Comparison of ENCODE assay signal across 9 mouse cellular contexts in genomic region chr13:23498653-23499052, GRCm38 (mm10). TPM values are rescaled to one million over a fixed set of nuclear protein-coding genes. Genes with fewer than 3 reads are reported as not detected.
DNase-seq lines count a peak whose midpoint lies in the region; ATAC-seq and TF ChIP-seq lines count a peak whose summit lies in the region.
"Had no signal": no experiment of that assay in that cellular context is flagged by ENCODE, and none has a peak within 500 bp of the region (broad histone marks: within the 10 kb centered on the region; RNA-seq: fewer than 3 reads in every experiment).

No protein-coding gene starts in this region.

- no peak for ATAC-seq in megakaryocyte, adult 5-6 weeks (ENCODE audit: poor library complexity, severe bottlenecking)
- ATAC-seq in forebrain, embryonic 12.5 days (ENCODE audit: low FRiP score): no peak
- no peak for ATAC-seq in liver, embryonic 12.5 days
- no peak for ATAC-seq in stomach, postnatal 0 days (ENCODE audit: low FRiP score, low TSS enrichment)
- no peak for ATAC-seq in CD4-positive, CD25-positive, alpha-beta regulatory T cell, adult 4 months

- TF ChIP-seq EP300 in stomach, postnatal 0 days (optimal IDR thresholded peaks at IDR 0.05): no peak

- no peak overlapping the region for H3K27ac ChIP-seq in forebrain, embryonic 12.5 days
- H3K27ac ChIP-seq in liver, embryonic 12.5 days: peak overlapping the region; percentile 12; the same call in 1 of the 2 replicates
- H3K27ac ChIP-seq in stomach, postnatal 0 days (replicated peaks): no peak overlapping the region

- no peak for DNase-seq in stomach, postnatal 0 days (ENCODE audit: low spot score)
- no peak for DNase-seq in layer of hippocampus, adult 8-10 months (ENCODE audit: low spot score in 2 of 2)
- no peak for DNase-seq in adrenal gland, adult 8-10 months
- DNase-seq: right cerebral cortex, postnatal 4 days had no signal

- no peak overlapping the region for H3K9ac ChIP-seq in forebrain, embryonic 12.5 days
- H3K9ac ChIP-seq in liver, embryonic 12.5 days: peak overlapping the region; percentile 59
- no peak overlapping the region for H3K9ac ChIP-seq in stomach, postnatal 0 days (ENCODE audit: low read length)

- no peaks in the 10 kb centered on the region for H3K36me3 ChIP-seq in megakaryocyte, embryonic 14.5 days (replicated peaks; ENCODE audit: low read length)
- H3K36me3 ChIP-seq in forebrain, embryonic 12.5 days (replicated peaks): no peaks in the 10 kb centered on the region
- no peaks in the 10 kb centered on the region for H3K36me3 ChIP-seq in liver, embryonic 12.5 days
- H3K36me3 ChIP-seq in stomach, postnatal 0 days (ENCODE audit: control insufficient read depth, insufficient read depth, low read length): no peaks in the 10 kb centered on the region

- TF ChIP-seq CTCF in stomach, postnatal 0 days (IDR thresholded peaks at IDR 0.05; ENCODE audit: low read depth): no peak

- H3K27me3 ChIP-seq in megakaryocyte, embryonic 14.5 days (replicated peaks): peaks cover 2% of the 10 kb centered on the region
- H3K27me3 ChIP-seq in forebrain, embryonic 12.5 days: peaks cover 12% of the 10 kb centered on the region; the same call in 1 of the 2 replicates
- H3K27me3 ChIP-seq in liver, embryonic 12.5 days (replicated peaks): 0 out of 2 replicates have a peak, but pooled peaks cover 5% of the 10 kb centered on the region
- no peaks in the 10 kb centered on the region for H3K27me3 ChIP-seq in stomach, postnatal 0 days (ENCODE audit: control insufficient read depth, insufficient read depth, low read length)

- H3K4me2 ChIP-seq in forebrain, embryonic 12.5 days: peak overlapping the region; percentile 47
- peak overlapping the region; percentile 75 for H3K4me2 ChIP-seq in liver, embryonic 12.5 days
- peak overlapping the region; percentile 42 for H3K4me2 ChIP-seq in stomach, postnatal 0 days (replicated peaks; ENCODE audit: low read depth)

- H3K9me3 ChIP-seq in megakaryocyte, embryonic 14.5 days: peaks cover 7% of the 10 kb centered on the region; the same call in 1 of the 2 replicates
- no peaks in the 10 kb centered on the region for H3K9me3 ChIP-seq in forebrain, embryonic 12.5 days
- H3K9me3 ChIP-seq in liver, embryonic 12.5 days (replicated peaks): no peaks in the 10 kb centered on the region
- H3K9me3 ChIP-seq in stomach, postnatal 0 days (ENCODE audit: control insufficient read depth, low read length): no peaks in the 10 kb centered on the region

- H3K4me3 ChIP-seq in megakaryocyte, embryonic 14.5 days (replicated peaks): peak overlapping the region; percentile 85
- H3K4me3 ChIP-seq in forebrain, embryonic 12.5 days (replicated peaks): peak overlapping the region; percentile 19
- peak overlapping the region; percentile 57 for H3K4me3 ChIP-seq in liver, embryonic 12.5 days
- peak overlapping the region; percentile 22 for H3K4me3 ChIP-seq in stomach, postnatal 0 days (ENCODE audit: low read depth, low read length)

- H3K4me1 ChIP-seq in megakaryocyte, embryonic 14.5 days: peaks cover 49% of the 10 kb centered on the region
- H3K4me1 ChIP-seq in forebrain, embryonic 12.5 days: peaks cover 8% of the 10 kb centered on the region
- peaks cover 57% of the 10 kb centered on the region for H3K4me1 ChIP-seq in liver, embryonic 12.5 days
- H3K4me1 ChIP-seq in stomach, postnatal 0 days (replicated peaks; ENCODE audit: control insufficient read depth, insufficient read depth): 0 out of 2 replicates have a peak, but pooled peaks cover 2% of the 10 kb centered on the region

- 5% methylated on average over 10 of the region's 10 CpGs for WGBS in forebrain, embryonic 12.5 days
- WGBS in liver, embryonic 12.5 days (ENCODE audit: insufficient replicate concordance): 13% methylated on average over 10 of the region's 10 CpGs
- 5% methylated on average over 10 of the region's 10 CpGs for WGBS in stomach, postnatal 0 days

RNA-seq across cellular contexts. Expression of gene Btn2a2, which starts 10.0 kb away (rescaled TPM):
- not detected in 2 replicates for polyA plus RNA-seq in megakaryocyte, embryonic 14.5 days (2012; ENCODE audit: insufficient read depth, low replicate concordance)
- total RNA-seq in megakaryocyte, adult 5-6 weeks (2015): not detected in 2 replicates
- not detected in 2 replicates for total RNA-seq in megakaryocyte, adult 5-6 weeks (2017)
- 0.23 and 0.36 TPM in 2 replicates for polyA plus RNA-seq in forebrain, embryonic 12.5 days (2016; fragmentation: Nextera tagmentation; extraction: Ambion mirVana)
- polyA plus RNA-seq in liver, embryonic 12.5 days (2016; fragmentation: Nextera tagmentation; extraction: Ambion mirVana): 0.07 TPM in 1 of 2 replicates, not detected in the other
- 0.04 and 0.07 TPM in 2 replicates for polyA plus RNA-seq in stomach, postnatal 0 days (2015; fragmentation: Nextera tagmentation; extraction: Ambion mirVana)
- polyA plus RNA-seq in CD4-positive, CD25-positive, alpha-beta regulatory T cell, adult 4 months (2017; shearing (Covaris generic)): not detected
- total RNA-seq in layer of hippocampus, adult 8-10 months (2022): 1 to 10 TPM in 2 of 4 experiments, under 1 TPM in 2; 0.80 to 1.9 (median 1.1) TPM
- total RNA-seq in adrenal gland, adult 8-10 months (2022): not detected

RNA-seq across cellular contexts. Expression of gene Hist1h4h, which starts 32.2 kb away (rescaled TPM):
- 443 and 574 TPM in 2 replicates for polyA plus RNA-seq in megakaryocyte, embryonic 14.5 days (2012; ENCODE audit: insufficient read depth, low replicate concordance)
- 61.7 and 63.9 TPM in 2 replicates for total RNA-seq in megakaryocyte, adult 5-6 weeks (2015)
- total RNA-seq in megakaryocyte, adult 5-6 weeks (2017): 1,033 and 1,202 TPM in 2 replicates
- 7.2 and 8.7 TPM in 2 replicates for polyA plus RNA-seq in forebrain, embryonic 12.5 days (2016; fragmentation: Nextera tagmentation; extraction: Ambion mirVana)
- polyA plus RNA-seq in liver, embryonic 12.5 days (2016; fragmentation: Nextera tagmentation; extraction: Ambion mirVana): 4.4 and 4.7 TPM in 2 replicates
- polyA plus RNA-seq in stomach, postnatal 0 days (2015; fragmentation: Nextera tagmentation; extraction: Ambion mirVana): 13.7 and 18.3 TPM in 2 replicates
- 10 to 100 TPM in 1 of 2 experiments, 1 to 10 TPM in 1; 9.5 to 10.8 TPM for polyA plus RNA-seq in CD4-positive, CD25-positive, alpha-beta regulatory T cell, adult 4 months (2017; shearing (Covaris generic))
- 100 to 1,000 TPM; 236 to 302 (median 261) TPM for total RNA-seq in layer of hippocampus, adult 8-10 months (2022)
- total RNA-seq in adrenal gland, adult 8-10 months (2022): 100 to 1,000 TPM; 381 to 523 (median 406) TPM

RNA-seq across cellular contexts. Expression of gene Btn1a1, which starts 33.0 kb away (rescaled TPM):
- not detected in 2 replicates for polyA plus RNA-seq in megakaryocyte, embryonic 14.5 days (2012; ENCODE audit: insufficient read depth, low replicate concordance)
- not detected in 2 replicates for total RNA-seq in megakaryocyte, adult 5-6 weeks (2015)
- not detected in 2 replicates for total RNA-seq in megakaryocyte, adult 5-6 weeks (2017)
- 0.18 and 0.36 TPM in 2 replicates for polyA plus RNA-seq in forebrain, embryonic 12.5 days (2016; fragmentation: Nextera tagmentation; extraction: Ambion mirVana)
- polyA plus RNA-seq in liver, embryonic 12.5 days (2016; fragmentation: Nextera tagmentation; extraction: Ambion mirVana): 1.9 and 2.5 TPM in 2 replicates
- 0.05 TPM in 1 of 2 replicates, not detected in the other for polyA plus RNA-seq in stomach, postnatal 0 days (2015; fragmentation: Nextera tagmentation; extraction: Ambion mirVana)
- not detected for polyA plus RNA-seq in CD4-positive, CD25-positive, alpha-beta regulatory T cell, adult 4 months (2017; shearing (Covaris generic))
- total RNA-seq in layer of hippocampus, adult 8-10 months (2022): not detected
- not detected for total RNA-seq in adrenal gland, adult 8-10 months (2022)

RNA-seq across cellular contexts. Expression of gene Hist1h2af, which starts 35.1 kb away (rescaled TPM):
- 37.2 and 163 TPM in 2 replicates for polyA plus RNA-seq in megakaryocyte, embryonic 14.5 days (2012; ENCODE audit: insufficient read depth, low replicate concordance)
- 61.9 and 91.1 TPM in 2 replicates for total RNA-seq in megakaryocyte, adult 5-6 weeks (2015)
- total RNA-seq in megakaryocyte, adult 5-6 weeks (2017): 1,786 and 1,821 TPM in 2 replicates
- polyA plus RNA-seq in forebrain, embryonic 12.5 days (2016; fragmentation: Nextera tagmentation; extraction: Ambion mirVana): 9.3 and 10.7 TPM in 2 replicates
- 7.8 and 13.9 TPM in 2 replicates for polyA plus RNA-seq in liver, embryonic 12.5 days (2016; fragmentation: Nextera tagmentation; extraction: Ambion mirVana)
- polyA plus RNA-seq in stomach, postnatal 0 days (2015; fragmentation: Nextera tagmentation; extraction: Ambion mirVana): 4.5 and 8.9 TPM in 2 replicates
- 1 to 10 TPM in 1 of 2 experiments, not detected in 1; 2.7 TPM for polyA plus RNA-seq in CD4-positive, CD25-positive, alpha-beta regulatory T cell, adult 4 months (2017; shearing (Covaris generic))
- total RNA-seq in layer of hippocampus, adult 8-10 months (2022): 1 to 10 TPM in 3 of 4 experiments, not detected in 1; 1.6 to 6.5 (median 1.8) TPM
- 10 to 100 TPM in 3 of 4 experiments, 1 to 10 TPM in 1; 8.2 to 20.8 (median 16.2) TPM for total RNA-seq in adrenal gland, adult 8-10 months (2022)

RNA-seq across cellular contexts. Expression of gene Hist1h3g, which starts 36.6 kb away (rescaled TPM):
- 5.7 and 16.4 TPM in 2 replicates for polyA plus RNA-seq in megakaryocyte, embryonic 14.5 days (2012; ENCODE audit: insufficient read depth, low replicate concordance)
- 225 and 241 TPM in 2 replicates for total RNA-seq in megakaryocyte, adult 5-6 weeks (2015)
- total RNA-seq in megakaryocyte, adult 5-6 weeks (2017): 441 and 668 TPM in 2 replicates
- 7.2 and 8.3 TPM in 2 replicates for polyA plus RNA-seq in forebrain, embryonic 12.5 days (2016; fragmentation: Nextera tagmentation; extraction: Ambion mirVana)
- 12.9 and 16.3 TPM in 2 replicates for polyA plus RNA-seq in liver, embryonic 12.5 days (2016; fragmentation: Nextera tagmentation; extraction: Ambion mirVana)
- polyA plus RNA-seq in stomach, postnatal 0 days (2015; fragmentation: Nextera tagmentation; extraction: Ambion mirVana): 2.3 and 3.4 TPM in 2 replicates
- polyA plus RNA-seq in CD4-positive, CD25-positive, alpha-beta regulatory T cell, adult 4 months (2017; shearing (Covaris generic)): not detected
- total RNA-seq in layer of hippocampus, adult 8-10 months (2022): 1 to 10 TPM; 1.2 to 3.4 (median 2.2) TPM
- total RNA-seq in adrenal gland, adult 8-10 months (2022): 1 to 10 TPM; 3.2 to 5.6 (median 4.7) TPM

Comparison
In these comparisons a context has a peak if more than half of its experiments do, and no peak if none do; other contexts are left out.
1. H3K4me3 ChIP-seq: peak in every context shown above with its lines; median percentile 85 in megakaryocyte, embryonic 14.5 days; 57 in liver, embryonic 12.5 days; 22 in stomach, postnatal 0 days; 19 in forebrain, embryonic 12.5 days.
2. RNA of gene Hist1h4h, which starts 32.2 kb away (polyA plus RNA-seq): 443 to 574 TPM in megakaryocyte, embryonic 14.5 days; 13.7 to 18.3 TPM in stomach, postnatal 0 days, 9.5 to 10.8 TPM in CD4-positive, CD25-positive, alpha-beta regulatory T cell, adult 4 months, 7.2 to 8.7 TPM in forebrain, embryonic 12.5 days and 4.4 to 4.7 TPM in liver, embryonic 12.5 days; every median in the first group is over 10 times any median in the second.
3. Peak in every context shown above with its lines, with median percentiles within 50 percentile points of each other: H3K4me2 ChIP-seq.